Mouse (Mus musculus) embryonic stem cell, embryonic (primary cell): ENCODE data around the gene Rab8b.
"Not testable (repeated sequence)": the region's sequence is repeated elsewhere in the genome, so short reads cannot be mapped to it uniquely, and the experiment has no call there.

Experiments
- CTCF ChIA-PET, 4 experiments: fragments of 300-600 bp in 2 of 4; fragments of 350-600 bp in 2 of 4; sonication (Branson Sonifier 250); formaldehyde crosslinking; loops; one replicate each; lab custom pipeline; 2022; ENCODE audit warnings: inconsistent platforms in 2 of 4; lab: Charles Lee
- POLR2A ChIA-PET, 4 experiments: fragments of 300-600 bp in 2 of 4; fragments of 350-600 bp in 2 of 4; sonication (Branson Sonifier 250); formaldehyde crosslinking; loops; one replicate each; lab custom pipeline; 2022; ENCODE audit warnings: antibody characterized with exemption in 4 of 4, inconsistent platforms in 1 of 4; lab: Charles Lee

Gene Rab8b

GRCm38 (mm10) chr9:66834318-66835096 is 85.0 kb downstream of the Rab8b start, which contains the start of gene Aph1c:
TSS of gene Aph1c (minus strand) at chr9:66834726.
- POLR2A ChIA-PET = interaction anchor here in 3 of 4 experiments (0.5 to 3.3 kb wide), 27 partner anchors 10 to 1236 kb away, joined by 3 to 19 read pairs (median 4); partner anchors contain the start of genes Aph1b (in 3 of the 3), Ciao2a (in 1 of the 3), Fbxl22 (in 1 of the 3) and Lactb (in 1 of the 3)
- CTCF ChIA-PET = interaction anchor here in 3 of 4 experiments (0.6 to 1.6 kb wide), 14 partner anchors 9 to 1236 kb away, joined by 3 to 7 read pairs (median 4); partner anchors contain the start of genes Aph1b (in 1 of the 3) and Dapk2 (in 1 of the 3)

GRCm38 (mm10) chr9:66833851-66834250 is 85.6 kb downstream of the Rab8b start:
- ChIA-PET CTCF (interaction anchor here in 1 of 4 experiments (1.4 kb wide), 1 partner anchor 676 kb away, joined by 4 read pairs; the partner anchor contains the start of gene Dapk2), POLR2A (interaction anchor here in 2 of 4 experiments (0.6 to 3.3 kb wide), 4 partner anchors 8 to 321 kb away, joined by 3 to 19 read pairs (median 11); partner anchors contain the start of genes Aph1b (in 2 of the 2) and Fbxl22 (in 1 of the 2))

- POLR2A ChIA-PET = interaction anchor here in 1 of 4 experiments (0.6 to 0.7 kb wide), 2 partner anchors 37 to 52 kb away, joined by 3 to 5 read pairs; partner anchors contain the start of gene Aph1b
- CTCF ChIA-PET = no interaction called here
Observed at GRCm38 (mm10) chr9:66832366-66832908, 87.0 kb downstream of the Rab8b start.

GRCm38 (mm10) chr9:66825990-66826389 is 93.5 kb downstream of the Rab8b start:
- POLR2A ChIA-PET = interaction anchor here in 3 of 4 experiments (0.6 to 1.3 kb wide), 7 partner anchors 8 to 735 kb away, joined by 3 to 5 read pairs (median 3); partner anchors contain the start of gene Aph1b (in 1 of the 3)
- CTCF ChIA-PET = interaction anchor here in 3 of 4 experiments (0.5 to 1.5 kb wide), 27 partner anchors 9 to 690 kb away, joined by 3 to 15 read pairs (median 3); partner anchors contain the start of genes Aph1b (in 1 of the 3), Dapk2 (in 1 of the 3) and Fbxl22 (in 1 of the 3)

- POLR2A ChIA-PET = interaction anchor here in 1 of 4 experiments (0.6 kb wide), 1 partner anchor 38 kb away, joined by 3 read pairs; no protein-coding TSS in a partner anchor
- CTCF ChIA-PET = interaction anchor here in 3 of 4 experiments (0.7 to 1.1 kb wide), 4 partner anchors 13 to 176 kb away, joined by 3 to 19 read pairs (median 5); no protein-coding TSS in a partner anchor
Observed at GRCm38 (mm10) chr9:66822255-66822654, 97.2 kb downstream of the Rab8b start.

- ChIA-PET POLR2A (no interaction called here), CTCF (no interaction called here)
Observed at GRCm38 (mm10) chr9:66820996-66821395, 98.5 kb downstream of the Rab8b start.

GRCm38 (mm10) chr9:66813392-66813791 is 106.1 kb downstream of the Rab8b start:
- CTCF ChIA-PET = interaction anchor here in 1 of 4 experiments (0.7 kb wide), 1 partner anchor 529 kb away, joined by 3 read pairs; no protein-coding TSS in a partner anchor
- POLR2A ChIA-PET = interaction anchor here in 1 of 4 experiments (0.6 kb wide), 1 partner anchor 214 kb away, joined by 5 read pairs; no protein-coding TSS in a partner anchor

GRCm38 (mm10) chr9:66805951-66806350 is 113.5 kb downstream of the Rab8b start:
- CTCF ChIA-PET = not testable (repeated sequence)
- POLR2A ChIA-PET = interaction anchor here in 1 of 4 experiments (0.6 to 1.2 kb wide), 2 partner anchors 121 to 214 kb away, joined by 3 to 5 read pairs; no protein-coding TSS in a partner anchor

GRCm38 (mm10) chr9:66801947-66802346 is 117.5 kb downstream of the Rab8b start:
- CTCF ChIA-PET = interaction anchor here (0.6 to 1.8 kb wide), 12 partner anchors 14 to 514 kb away, joined by 3 to 7 read pairs (median 4); no protein-coding TSS in a partner anchor

GRCm38 (mm10) chr9:66796739-66797138 is 122.7 kb downstream of the Rab8b start, which contains the start of gene Gm10647:
TSS of gene Gm10647 (plus strand) at chr9:66797039.
- CTCF ChIA-PET = interaction anchor here in 1 of 4 experiments (0.6 kb wide), 1 partner anchor 1641 kb away, joined by 4 read pairs; no protein-coding TSS in a partner anchor
- POLR2A ChIA-PET = interaction anchor here in 1 of 4 experiments (2.1 kb wide), 1 partner anchor 149 kb away, joined by 13 read pairs; the partner anchor contains the start of gene Rps27l

More at GRCm38 (mm10) chr9:66801947-66802346, 117.5 kb downstream of the Rab8b start:
- POLR2A ChIA-PET = interaction anchor here in 3 of 4 experiments (0.6 to 1.9 kb wide), 10 partner anchors 9 to 691 kb away, joined by 3 to 5 read pairs (median 4); partner anchors contain the start of gene Fbxl22 (in 1 of the 3)

GRCm38 (mm10) chr9:66795464-66796324 is 123.8 kb downstream of the Rab8b start, which contains the start of gene Aph1b:
TSS of gene Aph1b (minus strand) at chr9:66795490.
- ChIA-PET CTCF (interaction anchor here in 3 of 4 experiments (0.6 to 1.7 kb wide), 18 partner anchors 8 to 638 kb away, joined by 3 to 12 read pairs (median 4); partner anchors contain the start of genes Fbxl22 (in 2 of the 3) and Dapk2 (in 1 of the 3)), POLR2A (interaction anchor here (0.5 to 2.3 kb wide), 42 partner anchors 11 to 1534 kb away, joined by 3 to 30 read pairs (median 4); partner anchors contain the start of genes Aph1c (in 3 of the 4), Rps27l (in 2 of the 4), C2cd4b (in 1 of the 4) and Fbxl22 (in 1 of the 4))

- ChIA-PET CTCF (interaction anchor here in 3 of 4 experiments (0.6 to 1.7 kb wide), 12 partner anchors 27 to 511 kb away, joined by 3 to 12 read pairs (median 4); partner anchors contain the start of gene Fbxl22 (in 1 of the 3)), POLR2A (interaction anchor here in 3 of 4 experiments (0.5 to 2.3 kb wide), 29 partner anchors 10 to 965 kb away, joined by 3 to 30 read pairs (median 4); partner anchors contain the start of genes Aph1c (in 3 of the 3), Rps27l (in 2 of the 3), C2cd4b (in 1 of the 3) and Fbxl22 (in 1 of the 3))
Observed at GRCm38 (mm10) chr9:66794629-66795463, 124.6 kb downstream of the Rab8b start.
